Mouse (Mus musculus): ENCODE results near the gene Fam169b.

Gene Fam169b

GRCm38 (mm10) chr7:68408611-68409010 is 135.0 kb downstream of the Fam169b start:
- no peak for DNase-seq (ENCODE audit: low read depth, low spot score)

All from embryo, embryonic 11.5 days (tissue).